Mouse (Mus musculus) bone marrow, adult 2 months (tissue): ENCODE measurements at regions not wholly inside any gene's neighbourhood (a gene's known extent, or its start where the extent isn't known, plus 50 kb on each side); places are given as distances from the start of the nearest gene placed in this dataset.

Source experiments
- CTCF ChIP-seq: fragments of 200-500 bp; IDR thresholded peaks from 2 replicates; pipeline ENCODE4 v1.5.1; 2011; ENCODE audit warnings: low read length, control low read depth; ENCODE audit not compliant: control insufficient read depth, insufficient read depth
- POLR2A ChIP-seq: fragments of 200-500 bp; IDR thresholded peaks from 2 replicates; pipeline ENCODE4 v1.6.1; 2011; ENCODE audit warnings: low read depth, mild to moderate bottlenecking, control low read depth, low read length, borderline replicate concordance; ENCODE audit not compliant: control insufficient read depth

DNA sequence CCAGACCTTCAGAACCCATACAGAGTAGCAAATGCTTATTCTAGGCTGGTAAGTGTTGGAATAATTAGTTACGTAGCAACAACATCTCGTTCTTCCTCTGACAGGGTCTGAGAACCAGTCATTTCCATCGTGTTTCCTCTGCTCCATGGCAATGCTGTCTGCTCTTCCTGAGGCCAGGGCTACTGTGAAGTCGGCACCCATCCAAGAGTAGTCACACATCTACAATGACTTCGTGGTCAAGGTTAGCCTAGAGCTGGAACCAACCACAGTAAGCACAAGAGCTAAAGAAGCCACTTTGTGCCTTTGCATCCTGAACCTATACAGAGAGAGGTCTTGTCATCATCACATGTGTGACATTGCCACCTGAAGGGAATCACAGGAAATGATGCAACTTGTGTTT lies 124.1 kb upstream of the Rad23b start:
- no peak for TF ChIP-seq CTCF
- TF ChIP-seq POLR2A, result no peak
